Mouse (Mus musculus) neural tube, embryonic 13.5 days (tissue): ENCODE measurements around the gene Arhgap10. TPM values are rescaled to one million over a fixed set of nuclear protein-coding genes. Genes with fewer than 3 reads are reported as not detected.
A peak's percentile ranks its signal among the peaks of the same experiment; 100 is the strongest.

Experiments used
- ATAC-seq: fragments of 200-750 bp; cut with Nextera tagmentation; 2 replicates; pipeline ENCODE4 v1.8.0; 2017; ENCODE audit warnings: low read depth, mild to moderate bottlenecking, moderate TSS enrichment, moderate library complexity
- H3K27ac ChIP-seq: fragments of 300-500 bp; sonication (generic); replicated peaks from 2 replicates; pipeline ENCODE4 v1.5.1; 2015; ENCODE audit warnings: moderate library complexity, mild to moderate bottlenecking, inconsistent platforms
- H3K27me3 ChIP-seq: fragments of 300-500 bp; sonication (generic); 2 replicates; pipeline ENCODE4 v1.6.1; 2015; ENCODE audit warnings: mild to moderate bottlenecking, inconsistent platforms
- H3K36me3 ChIP-seq: fragments of 300-500 bp; sonication (generic); 2 replicates; pipeline ENCODE4 v1.6.1; 2015; ENCODE audit warnings: mild to moderate bottlenecking, inconsistent platforms
- H3K4me1 ChIP-seq: fragments of 300-500 bp; sonication (generic); replicated peaks from 2 replicates; pipeline ENCODE4 v1.6.1; 2015; ENCODE audit warnings: inconsistent platforms
- H3K4me2 ChIP-seq: fragments of 300-500 bp; sonication (generic); 2 replicates; pipeline ENCODE4 v1.6.1; 2015; ENCODE audit warnings: inconsistent platforms, mild to moderate bottlenecking, moderate library complexity
- H3K4me3 ChIP-seq: fragments of 300-500 bp; sonication (generic); 2 replicates; pipeline ENCODE4 v1.5.1; 2015; ENCODE audit warnings: mild to moderate bottlenecking, inconsistent platforms
- H3K9ac ChIP-seq: fragments of 300-500 bp; sonication (generic); 2 replicates; pipeline ENCODE4 v1.6.1; 2015; ENCODE audit warnings: moderate library complexity, mild to moderate bottlenecking, inconsistent platforms
- H3K9me3 ChIP-seq: fragments of 300-500 bp; sonication (generic); 2 replicates; pipeline ENCODE4 v1.6.1; 2016; ENCODE audit warnings: inconsistent platforms
- WGBS: fragments of 180-500 bp; shearing (Covaris S2); methylation state at CpG from one replicate; pipeline ENCODE4 v1.1.7; 2015; 5-methylcytosine and 5-hydroxymethylcytosine counted together
- polyA plus RNA-seq: library from polyadenylated mRNA; unstranded; fragments of >200 nt; fragmentation: Nextera tagmentation; extraction: Ambion mirVana; gene quantifications from 2 replicates; pipeline ENCODE4 v1.2.1, GENCODE M21; 2015

The Arhgap10 gene
- polyA plus RNA-seq, result 7.0 and 8.9 TPM in 2 replicates

DNA sequence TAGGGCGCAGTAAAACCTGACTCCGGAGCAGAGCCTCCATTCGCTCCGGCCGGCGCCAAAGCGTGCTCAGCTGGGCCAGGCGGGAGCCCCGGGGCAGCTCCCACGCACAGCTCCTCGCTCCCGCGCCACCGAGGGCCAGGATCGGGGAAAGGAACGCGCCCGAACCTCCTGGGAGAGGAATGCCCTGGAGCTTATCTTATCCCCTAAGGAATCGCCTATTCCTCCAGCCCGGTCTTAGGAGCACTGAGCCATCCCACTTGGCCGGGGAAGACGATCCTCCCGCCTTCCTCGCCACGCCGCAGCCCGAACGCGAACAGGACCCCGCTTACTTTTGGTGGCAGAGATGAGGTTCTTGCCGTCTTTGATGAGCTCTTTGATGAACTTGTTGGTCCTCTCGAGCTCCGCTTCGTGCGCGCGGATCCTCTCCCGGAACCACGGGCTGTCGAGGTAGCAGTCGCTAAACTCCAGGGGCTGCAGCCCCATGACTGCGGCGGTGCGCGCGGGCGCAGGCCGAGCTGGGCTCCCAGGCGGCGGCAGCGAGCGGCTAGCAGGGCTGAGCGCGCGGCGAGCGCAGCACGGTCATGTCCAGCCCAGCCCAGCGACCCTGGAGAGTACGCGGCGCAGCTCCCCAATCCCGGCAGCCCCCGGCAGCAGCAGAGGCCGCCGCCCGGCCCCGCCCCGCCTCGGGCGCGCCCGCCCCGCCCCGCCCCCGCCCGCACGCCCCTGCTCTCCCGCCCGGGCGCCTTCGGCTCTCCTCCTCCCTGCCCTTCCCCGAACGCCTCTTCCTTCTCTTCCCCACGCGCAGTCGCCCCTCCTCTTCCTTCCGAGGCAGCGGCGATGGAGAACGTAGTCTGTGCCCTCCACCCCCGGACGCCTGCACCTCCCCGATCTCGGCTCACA is at the start of gene Arhgap10:
Gene Arhgap10, minus strand, starts transcription at position 653 of the 900 bp plus-strand sequence.
- Histone ChIP-seq H3K27me3 (peaks cover 58% of the 10 kb centered on the region), H3K9me3 (no peaks in the 10 kb centered on the region), H3K4me2 (peak within 1 kb of the TSS; percentile 96), H3K4me3 (peak within 1 kb of the TSS; percentile 68), H3K27ac (peak within 1 kb of the TSS; percentile 70), H3K9ac (peak within 1 kb of the TSS; percentile 75), H3K4me1 (peaks cover 22% of the 10 kb centered on the region), H3K36me3 (no peaks in the 10 kb centered on the region)
- WGBS, result under 1% methylated on average over 76 of the region's 95 CpGs
- ATAC-seq, result peak; percentile 90

DNA sequence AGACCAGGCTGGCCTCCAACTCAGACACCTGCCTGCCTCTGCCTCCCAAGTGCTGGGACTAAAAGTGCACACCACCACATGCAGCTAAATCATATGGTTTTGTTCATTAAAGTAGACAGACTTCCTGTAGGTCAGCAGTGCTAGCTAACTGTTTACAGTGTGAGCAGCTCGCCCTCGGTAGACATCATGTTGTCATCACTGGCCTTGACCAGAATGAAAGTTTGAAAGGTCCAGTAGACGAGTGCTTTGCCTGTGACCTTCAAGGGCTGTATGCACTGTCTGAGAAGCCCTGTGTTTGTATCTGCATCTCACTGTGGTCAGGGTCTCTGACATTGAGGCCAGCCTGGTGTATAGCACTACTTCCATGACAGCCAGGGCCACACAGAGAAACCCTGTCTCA is 43.7 kb upstream of the Arhgap10 start:
- 91% methylated on average over 3 of the region's 3 CpGs for WGBS

DNA sequence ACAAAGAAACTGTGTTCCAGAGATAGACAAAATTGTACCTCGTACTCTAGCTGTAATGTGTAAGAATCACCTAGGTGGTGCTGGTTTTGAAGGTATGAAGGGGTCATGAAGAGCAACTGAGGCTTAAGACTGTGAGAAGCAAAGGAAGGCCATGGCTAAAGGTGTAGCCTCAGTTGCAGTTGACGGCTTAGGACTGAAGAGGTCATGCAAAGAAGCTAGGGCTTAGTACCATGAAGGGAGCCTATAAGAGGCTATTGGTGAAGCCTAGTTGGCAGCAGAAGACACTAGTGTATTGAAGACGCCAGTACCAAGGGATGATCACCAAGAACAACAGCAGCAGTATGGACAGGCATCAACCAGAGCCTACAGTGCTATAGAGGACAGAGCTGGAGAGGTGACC is 34.7 kb upstream of the Arhgap10 start:
- Histone ChIP-seq H3K9me3 (no peaks in the 10 kb centered on the region), H3K36me3 (peaks cover 63% of the 10 kb centered on the region)
- 94% methylated on average over 3 of the region's 3 CpGs for WGBS

More for the DNA sequence above, 43.7 kb upstream of the Arhgap10 start:
- no peak for ATAC-seq
- no peaks in the 10 kb centered on the region for H3K4me1 ChIP-seq
- no peaks in the 10 kb centered on the region for H3K9me3 ChIP-seq
- H3K9ac ChIP-seq, result no peak overlapping the region
- peaks cover 84% of the 10 kb centered on the region for H3K36me3 ChIP-seq
- no peak overlapping the region for H3K4me3 ChIP-seq
- H3K27me3 ChIP-seq, result no peaks in the 10 kb centered on the region
- H3K4me2 ChIP-seq, result no peak overlapping the region
- H3K27ac ChIP-seq, result no peak overlapping the region

DNA sequence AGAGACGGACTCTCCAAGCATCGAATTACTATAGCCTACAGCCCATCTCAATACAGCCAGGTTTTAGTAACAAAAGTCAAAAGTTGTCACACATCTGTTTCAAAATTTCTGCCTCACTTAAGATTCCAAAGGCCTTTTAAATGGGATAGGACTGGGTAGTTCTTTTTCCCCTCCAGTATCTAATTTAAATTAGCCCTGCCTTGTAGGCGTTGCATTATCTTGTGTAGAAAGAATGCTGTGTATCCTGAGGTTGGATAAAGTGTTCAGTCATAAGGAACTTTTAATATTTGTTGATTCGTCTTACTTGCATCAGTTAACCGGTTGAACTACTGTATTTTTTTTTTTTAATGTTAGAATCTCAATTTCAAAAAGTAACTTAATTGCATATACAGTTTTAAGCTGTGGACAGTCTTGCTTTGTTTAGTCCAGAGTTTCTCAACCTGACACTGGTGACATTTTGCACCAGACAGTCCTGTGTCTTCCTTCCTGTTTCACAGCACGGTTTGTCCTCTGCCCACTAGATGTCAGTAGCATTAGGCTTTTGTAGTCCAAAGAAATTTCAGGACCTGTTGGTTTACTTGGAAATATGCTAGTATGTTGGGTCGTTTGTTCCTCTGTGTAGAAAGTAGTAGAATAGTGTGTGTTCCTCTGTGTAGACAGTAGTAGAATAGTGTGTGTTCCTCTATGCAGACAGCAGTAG is 32.3 kb upstream of the Arhgap10 start:
- Histone ChIP-seq H3K9me3 (no peaks in the 10 kb centered on the region), H3K27ac (no peak overlapping the region), H3K36me3 (peaks cover 38% of the 10 kb centered on the region), H3K4me2 (peak overlapping the region; percentile 68), H3K9ac (peak overlapping the region; percentile 93), H3K27me3 (no peaks in the 10 kb centered on the region), H3K4me3 (peak overlapping the region; percentile 88), H3K4me1 (peaks cover 30% of the 10 kb centered on the region)
- WGBS, result 29% methylated on average over 7 of the region's 7 CpGs
- ATAC-seq, result no peak

More for the DNA sequence above, 34.7 kb upstream of the Arhgap10 start:
- Histone ChIP-seq H3K4me2 (no peak overlapping the region), H3K4me1 (peaks cover 30% of the 10 kb centered on the region), H3K4me3 (no peak overlapping the region), H3K27me3 (no peaks in the 10 kb centered on the region), H3K27ac (no peak overlapping the region), H3K9ac (no peak overlapping the region)
- ATAC-seq, result no peak

- H3K4me3 ChIP-seq, result peak within 1 kb of the TSS; percentile 88
- H3K4me2 ChIP-seq, result peak within 1 kb of the TSS; percentile 68
Measured at GRCm38 (mm10) chr8:77549121-77549706, 31.5 kb upstream of the Arhgap10 start, which contains the start of gene Prmt9. Gene Prmt9, plus strand, starts transcription at chr8:77549397.

DNA sequence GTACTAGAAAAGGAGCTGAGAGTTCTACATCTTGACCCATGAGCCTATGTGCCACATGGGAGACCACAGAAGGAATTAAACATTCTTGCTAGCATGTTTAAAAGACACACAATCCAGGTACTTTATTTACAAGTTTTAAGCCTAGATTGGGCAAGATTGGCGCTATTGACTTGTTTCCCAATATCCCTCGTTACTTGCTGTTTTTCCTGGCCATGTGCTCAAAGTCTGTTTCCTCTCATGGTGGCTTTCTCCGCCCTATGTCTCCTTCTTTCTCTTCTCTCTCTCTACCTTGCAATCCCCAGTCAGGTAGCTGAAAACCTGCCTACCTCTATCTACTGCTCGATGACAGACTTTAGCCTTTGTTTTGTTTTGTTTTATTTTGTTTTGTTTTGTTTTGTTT is 27.9 kb upstream of the Arhgap10 start:
- H3K27ac ChIP-seq, result no peak overlapping the region
- no peaks in the 10 kb centered on the region for H3K9me3 ChIP-seq
- ATAC-seq, result no peak
- peaks cover 14% of the 10 kb centered on the region for H3K4me1 ChIP-seq
- no peak overlapping the region for H3K4me2 ChIP-seq
- H3K36me3 ChIP-seq, result no peaks in the 10 kb centered on the region
- no peak overlapping the region for H3K9ac ChIP-seq
- H3K27me3 ChIP-seq, result no peaks in the 10 kb centered on the region
- no peak overlapping the region for H3K4me3 ChIP-seq
- 87% methylated on average over 4 of the region's 4 CpGs for WGBS

More at GRCm38 (mm10) chr8:77549121-77549706, 31.5 kb upstream of the Arhgap10 start, which contains the start of gene Prmt9:
- WGBS, result 3% methylated on average over 42 of the region's 42 CpGs
- Histone ChIP-seq H3K9me3 (no peaks in the 10 kb centered on the region), H3K27me3 (no peaks in the 10 kb centered on the region), H3K4me1 (peaks cover 30% of the 10 kb centered on the region), H3K9ac (peak within 1 kb of the TSS; percentile 93), H3K27ac (peak within 1 kb of the TSS; percentile 89), H3K36me3 (peaks cover 32% of the 10 kb centered on the region)
- peak; percentile 95 for ATAC-seq

- Histone ChIP-seq H3K27ac (no peak overlapping the region), H3K9me3 (no peaks in the 10 kb centered on the region), H3K4me1 (0 out of 2 replicates have a peak, but pooled peaks cover 3% of the 10 kb centered on the region), H3K27me3 (no peaks in the 10 kb centered on the region), H3K4me2 (no peak overlapping the region), H3K4me3 (no peak overlapping the region), H3K36me3 (no peaks in the 10 kb centered on the region), H3K9ac (no peak overlapping the region)
- ATAC-seq, result no peak
- 72% methylated on average over 3 of the region's 3 CpGs for WGBS
Measured at GRCm38 (mm10) chr8:77544428-77544827, 26.7 kb upstream of the Arhgap10 start.

GRCm38 (mm10) chr8:77543152-77543777 is 25.5 kb upstream of the Arhgap10 start:
- no peak overlapping the region for H3K4me2 ChIP-seq
- no peak overlapping the region for H3K4me3 ChIP-seq
- 95% methylated on average over 6 of the region's 6 CpGs for WGBS
- H3K27ac ChIP-seq, result no peak overlapping the region
- H3K27me3 ChIP-seq, result no peaks in the 10 kb centered on the region
- H3K9me3 ChIP-seq, result no peaks in the 10 kb centered on the region
- ATAC-seq, result no peak
- H3K4me1 ChIP-seq, result no peaks in the 10 kb centered on the region
- no peak overlapping the region for H3K9ac ChIP-seq
- H3K36me3 ChIP-seq, result no peaks in the 10 kb centered on the region

DNA sequence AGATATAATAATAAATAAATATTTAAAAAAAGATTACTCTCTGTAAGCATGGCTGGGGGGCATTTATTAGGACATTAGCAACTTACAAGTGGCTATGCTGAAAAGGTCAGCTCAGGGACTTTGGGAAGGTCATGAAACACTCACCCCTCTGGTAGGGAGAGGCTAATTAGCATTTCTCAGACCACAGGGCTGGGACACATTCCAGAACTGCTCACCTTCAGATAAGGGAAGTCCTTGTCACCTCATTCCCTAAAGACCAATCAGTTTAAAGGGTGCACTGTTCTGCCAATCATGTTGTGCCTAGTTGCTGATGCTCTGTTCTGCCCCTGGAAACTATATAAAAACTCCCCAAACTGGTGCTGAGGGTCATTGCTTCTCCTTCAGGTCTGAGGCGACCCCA is 20.5 kb upstream of the Arhgap10 start:
- WGBS, result 88% methylated on average over 1 of the region's 1 CpGs
- H3K9me3 ChIP-seq, result no peaks in the 10 kb centered on the region

GRCm38 (mm10) chr8:77536821-77537220 is 19.1 kb upstream of the Arhgap10 start:
- ATAC-seq, result no peak
- H3K9ac ChIP-seq, result no peak overlapping the region
- no peaks in the 10 kb centered on the region for H3K9me3 ChIP-seq
- H3K4me3 ChIP-seq, result no peak overlapping the region
- H3K4me1 ChIP-seq, result no peaks in the 10 kb centered on the region
- no peak overlapping the region for H3K4me2 ChIP-seq
- H3K27me3 ChIP-seq, result no peaks in the 10 kb centered on the region
- H3K36me3 ChIP-seq, result no peaks in the 10 kb centered on the region
- H3K27ac ChIP-seq, result no peak overlapping the region
- WGBS, result 87% methylated on average over 12 of the region's 12 CpGs

More for the DNA sequence above, 20.5 kb upstream of the Arhgap10 start:
- no peaks in the 10 kb centered on the region for H3K4me1 ChIP-seq
- no peak overlapping the region for H3K9ac ChIP-seq
- no peak for ATAC-seq
- no peaks in the 10 kb centered on the region for H3K36me3 ChIP-seq
- H3K4me2 ChIP-seq, result no peak overlapping the region
- H3K4me3 ChIP-seq, result no peak overlapping the region
- H3K27me3 ChIP-seq, result no peaks in the 10 kb centered on the region
- no peak overlapping the region for H3K27ac ChIP-seq

GRCm38 (mm10) chr8:77535026-77535595 is 17.4 kb upstream of the Arhgap10 start:
- no peak overlapping the region for H3K4me2 ChIP-seq
- no peak overlapping the region for H3K9ac ChIP-seq
- peak; percentile 63 for ATAC-seq
- no peak overlapping the region for H3K27ac ChIP-seq
- H3K27me3 ChIP-seq, result no peaks in the 10 kb centered on the region
- H3K4me1 ChIP-seq, result no peaks in the 10 kb centered on the region
- 88% methylated on average over 5 of the region's 5 CpGs for WGBS
- H3K4me3 ChIP-seq, result no peak overlapping the region
- no peaks in the 10 kb centered on the region for H3K9me3 ChIP-seq
- no peaks in the 10 kb centered on the region for H3K36me3 ChIP-seq
